Mouse (Mus musculus): Measurements from ENCODE around the gene Gm8764. TPM values are rescaled to one million over a fixed set of nuclear protein-coding genes. Genes with fewer than 3 reads are reported as not detected.

Gene Gm8764
- polyA plus RNA-seq, 1 experiment from 2014 or later: not detected

Other genes with a start within 250 kb of the Gm8764 start
- gene Gm21293, start 17.0 kb upstream of the Gm8764 start, polyA plus RNA-seq (2015; fragmentation: Nextera tagmentation; extraction: Ambion mirVana): not detected in 2 replicates
- not detected in 2 replicates for gene Gm6763, start 8.5 kb upstream of the Gm8764 start, polyA plus RNA-seq (2015; fragmentation: Nextera tagmentation; extraction: Ambion mirVana)
- not detected in 2 replicates for gene Gm21304, start 8.5 kb downstream of the Gm8764 start, polyA plus RNA-seq (2015; fragmentation: Nextera tagmentation; extraction: Ambion mirVana)
- gene Gm21312, start 17.0 kb downstream of the Gm8764 start, polyA plus RNA-seq (2015; fragmentation: Nextera tagmentation; extraction: Ambion mirVana): not detected in 2 replicates
- not detected in 2 replicates for gene Gm20765, start 25.5 kb downstream of the Gm8764 start, polyA plus RNA-seq (2015; fragmentation: Nextera tagmentation; extraction: Ambion mirVana)
- not detected in 2 replicates for gene Gm4340, start 34.0 kb downstream of the Gm8764 start, polyA plus RNA-seq (2015; fragmentation: Nextera tagmentation; extraction: Ambion mirVana)

Data from embryonic facial prominence, embryonic 13.5 days (tissue).